Mouse (Mus musculus): ENCODE measurements around the gene Efcc1.

Efcc1 gene

DNA sequence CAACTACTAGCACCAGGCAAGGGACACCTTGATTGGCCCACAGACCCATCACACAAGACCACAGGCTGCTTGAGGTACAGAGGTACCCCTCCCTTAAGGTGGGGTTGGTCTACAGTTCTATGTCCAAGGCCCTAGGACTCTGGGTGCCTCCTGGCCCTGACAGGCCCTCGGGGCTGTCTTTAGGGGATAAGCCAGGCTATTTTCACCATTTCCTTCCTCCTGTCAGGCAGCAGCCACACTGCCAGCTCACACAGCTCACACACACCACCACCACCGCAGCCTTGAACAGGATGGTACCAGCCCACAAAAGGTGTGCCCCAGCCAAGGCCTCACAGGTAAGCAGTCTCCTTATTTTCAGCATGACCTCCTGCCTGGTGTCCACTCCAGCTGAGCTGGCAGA lies 47.2 kb downstream of the Efcc1 start, which contains the start of gene Gp9:
Gp9 (plus strand) TSS at position 231 of the 400 bp plus-strand sequence.
- no peak for DNase-seq (ENCODE audit: extremely low read depth, insufficient read length, low spot score)

DNA sequence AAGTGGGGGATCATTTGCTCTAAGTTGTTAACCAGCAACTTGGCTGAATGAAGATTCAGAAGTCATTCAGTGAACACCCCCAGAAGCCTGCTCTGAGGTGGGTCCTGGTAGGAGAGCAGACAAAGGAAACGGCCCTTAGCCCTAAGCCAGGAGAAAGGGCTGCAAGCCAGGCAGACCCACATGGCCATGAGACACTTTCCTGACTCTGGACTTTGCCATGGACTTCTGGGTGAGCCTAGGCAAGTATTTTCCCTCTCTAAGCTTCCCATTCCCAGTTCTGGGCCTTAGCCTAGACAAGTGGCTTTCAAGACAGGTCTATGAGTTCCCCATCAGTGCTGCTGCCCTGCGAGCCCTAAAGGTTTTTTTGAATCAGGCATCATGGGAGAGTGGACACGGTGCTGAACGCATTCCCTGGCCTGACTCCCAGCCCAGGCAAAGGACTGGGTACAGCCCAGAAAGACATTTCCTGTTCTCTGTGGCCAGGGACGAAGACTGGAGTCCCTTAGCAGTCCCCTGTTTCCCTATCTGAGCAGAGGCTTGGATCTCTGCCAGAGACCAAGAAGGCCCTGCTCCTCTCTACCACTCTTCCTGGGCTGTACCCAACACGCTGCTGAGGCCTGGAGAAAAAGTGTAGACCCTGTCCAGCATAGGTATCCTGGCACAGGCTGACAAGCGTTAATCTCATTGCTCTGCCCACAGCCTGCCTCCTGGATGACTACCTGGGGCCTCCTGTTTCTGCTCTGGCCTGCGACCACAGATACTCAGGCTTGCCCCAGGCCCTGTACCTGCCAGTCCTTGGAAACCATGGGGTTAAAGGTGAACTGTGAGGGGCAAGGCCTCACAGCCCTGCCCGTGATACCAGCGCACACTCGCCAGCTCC lies 47.9 kb downstream of the Efcc1 start:
- no peak for DNase-seq (ENCODE audit: extremely low read depth, insufficient read length, low spot score)

DNA sequence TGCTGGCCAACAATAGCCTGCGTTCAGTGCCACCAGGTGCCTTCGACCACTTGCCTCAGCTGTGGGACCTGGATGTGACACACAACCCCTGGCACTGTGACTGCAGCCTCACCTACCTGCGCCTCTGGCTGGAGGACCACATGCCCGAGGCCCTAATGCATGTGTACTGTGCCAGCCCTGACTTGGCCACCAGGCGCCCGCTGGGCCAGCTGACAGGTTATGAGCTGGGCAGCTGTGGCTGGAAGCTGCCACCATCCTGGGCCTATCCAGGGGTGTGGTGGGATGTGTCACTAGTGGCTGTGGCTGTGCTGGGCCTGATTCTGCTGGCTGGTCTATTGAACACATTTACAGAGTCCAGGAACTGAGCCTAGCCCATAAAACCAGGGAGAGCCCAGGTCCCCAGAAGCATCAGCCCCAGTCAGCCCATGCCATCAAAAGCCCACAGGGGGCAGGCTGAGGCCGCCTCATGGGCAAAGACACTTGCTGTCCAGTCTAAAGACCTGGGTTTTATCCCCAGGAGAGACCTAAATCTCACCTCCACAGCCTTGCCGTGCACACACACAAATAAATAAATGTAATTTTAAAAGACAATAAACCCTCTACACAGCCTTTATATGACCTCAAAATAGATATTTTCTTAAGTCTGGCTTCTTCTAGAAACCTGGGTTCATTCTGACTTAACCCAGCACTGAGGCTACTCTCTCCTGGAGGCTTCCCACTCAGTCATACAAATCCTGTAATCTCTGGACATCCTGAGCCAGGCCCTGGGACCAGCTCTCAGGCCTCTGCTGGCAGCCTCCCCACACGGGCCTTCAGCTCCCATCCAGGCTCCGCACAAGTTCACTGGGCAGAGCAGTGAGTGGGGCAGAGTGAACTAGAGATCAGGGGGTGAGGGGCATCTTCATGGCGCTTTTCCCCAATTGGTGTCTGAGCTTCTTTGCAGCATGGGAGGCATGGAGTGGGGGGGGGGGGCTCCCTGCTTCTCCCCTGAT lies 48.8 kb downstream of the Efcc1 start:
- peak; percentile 72 for DNase-seq (ENCODE audit: extremely low read depth, insufficient read length, low spot score)

DNA sequence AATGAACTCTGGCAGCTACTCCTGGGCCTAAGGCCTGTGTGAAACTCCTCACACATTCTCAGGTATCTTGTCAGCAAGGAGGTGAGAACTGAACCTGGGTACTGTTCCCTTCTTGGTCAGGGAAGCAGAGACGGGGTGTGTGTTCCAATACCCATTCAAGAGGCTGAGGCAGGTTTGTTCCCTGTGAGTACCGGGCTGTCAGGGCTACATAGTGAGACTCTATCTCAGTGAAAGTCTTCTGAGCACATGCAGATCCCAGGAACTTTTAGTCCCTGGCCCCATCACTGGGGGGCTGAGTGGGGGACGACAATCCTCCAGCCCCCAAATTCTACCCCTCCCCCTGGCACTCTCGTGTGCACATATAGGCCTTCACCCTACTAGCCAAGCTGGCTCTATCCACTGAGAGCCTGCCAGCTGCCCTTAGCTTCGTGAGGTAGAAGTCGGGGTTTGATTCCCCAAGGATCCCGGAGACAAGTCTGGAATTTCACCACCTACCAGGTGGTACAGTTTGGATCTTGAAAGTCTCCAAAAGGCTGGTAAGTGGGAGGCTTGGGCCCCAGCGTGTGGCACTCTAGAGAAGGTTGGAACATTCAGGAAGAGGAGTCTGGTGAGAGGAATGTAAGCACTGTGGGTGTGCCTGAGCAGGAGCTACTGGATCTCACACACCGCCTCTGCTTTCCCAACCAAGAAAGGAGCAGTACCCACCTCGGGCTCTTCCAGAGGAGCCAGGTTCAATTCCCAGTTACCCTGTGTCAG lies 50.1 kb downstream of the Efcc1 start:
- DNase-seq (ENCODE audit: extremely low read depth, insufficient read length, low spot score): no peak

GRCm38 (mm10) chr6:87784033-87784432 lies 53.4 kb downstream of the Efcc1 start:
- no peak for DNase-seq (ENCODE audit: extremely low read depth, insufficient read length, low spot score)

DNA sequence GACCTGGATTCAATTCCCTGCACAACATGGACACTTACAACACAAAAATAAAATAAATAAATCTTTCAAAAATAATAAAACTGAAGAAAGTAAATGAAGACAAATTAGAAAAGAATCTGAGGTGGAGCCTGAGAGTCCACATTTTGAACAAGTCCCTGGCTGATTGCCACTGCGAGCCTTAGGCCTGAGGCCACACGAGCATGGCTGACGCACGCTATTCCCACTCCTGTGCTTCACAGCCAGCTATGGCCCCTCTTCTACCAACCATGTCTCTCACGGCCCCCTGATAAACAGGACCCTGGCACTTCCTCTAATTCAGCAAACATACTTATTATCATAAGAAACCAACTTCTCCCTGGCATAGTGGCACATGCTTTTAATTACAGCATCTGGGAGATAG lies 56.0 kb downstream of the Efcc1 start:
- no peak for DNase-seq (ENCODE audit: extremely low read depth, insufficient read length, low spot score)

DNA sequence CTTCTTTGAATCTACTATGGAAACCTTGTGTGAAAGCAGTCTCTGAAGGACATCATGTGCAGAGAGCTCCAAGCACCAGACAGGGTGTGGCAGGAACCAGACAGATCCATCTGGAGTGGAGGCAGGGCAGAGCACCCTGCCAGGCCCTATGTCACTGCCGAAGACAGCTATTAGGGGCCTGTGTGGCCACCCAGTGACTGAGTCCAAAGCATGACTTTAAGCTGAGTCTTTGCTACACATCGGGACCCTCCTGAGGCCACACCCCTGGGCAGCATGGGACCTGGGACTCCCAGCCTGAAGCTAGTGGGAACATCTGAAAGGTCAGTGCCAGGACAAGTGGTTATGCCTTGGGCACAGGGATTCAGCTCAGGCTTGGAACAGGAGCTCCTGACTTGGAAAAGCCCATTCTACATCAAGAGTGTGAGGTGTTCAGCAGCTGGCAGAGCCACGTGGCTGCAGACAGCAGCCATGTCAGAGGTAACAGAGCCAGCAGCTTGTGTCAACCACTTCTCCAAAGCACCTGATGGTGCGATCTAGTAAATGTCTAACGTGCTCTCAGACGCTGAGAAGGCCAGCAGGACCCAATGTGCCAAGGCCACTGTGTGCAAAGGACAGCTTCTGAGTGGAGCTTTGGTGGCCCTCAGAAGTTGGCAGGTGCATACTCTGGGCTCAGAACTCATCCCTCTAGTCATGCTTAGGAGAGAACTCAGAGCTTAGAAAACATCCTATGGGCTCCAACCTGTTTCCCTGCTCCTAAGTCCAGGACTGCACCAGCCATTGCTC lies 56.6 kb downstream of the Efcc1 start:
- DNase-seq (ENCODE audit: extremely low read depth, insufficient read length, low spot score): no peak

GRCm38 (mm10) chr6:87788266-87788895 lies 57.7 kb downstream of the Efcc1 start:
- no peak for DNase-seq (ENCODE audit: extremely low read depth, insufficient read length, low spot score)

- DNase-seq (ENCODE audit: extremely low read depth, insufficient read length, low spot score): no peak
Measured at GRCm38 (mm10) chr6:87788896-87789587, 58.4 kb downstream of the Efcc1 start.

- DNase-seq (ENCODE audit: extremely low read depth, insufficient read length, low spot score): no peak
Measured at GRCm38 (mm10) chr6:87789791-87790190, 59.1 kb downstream of the Efcc1 start.

DNA sequence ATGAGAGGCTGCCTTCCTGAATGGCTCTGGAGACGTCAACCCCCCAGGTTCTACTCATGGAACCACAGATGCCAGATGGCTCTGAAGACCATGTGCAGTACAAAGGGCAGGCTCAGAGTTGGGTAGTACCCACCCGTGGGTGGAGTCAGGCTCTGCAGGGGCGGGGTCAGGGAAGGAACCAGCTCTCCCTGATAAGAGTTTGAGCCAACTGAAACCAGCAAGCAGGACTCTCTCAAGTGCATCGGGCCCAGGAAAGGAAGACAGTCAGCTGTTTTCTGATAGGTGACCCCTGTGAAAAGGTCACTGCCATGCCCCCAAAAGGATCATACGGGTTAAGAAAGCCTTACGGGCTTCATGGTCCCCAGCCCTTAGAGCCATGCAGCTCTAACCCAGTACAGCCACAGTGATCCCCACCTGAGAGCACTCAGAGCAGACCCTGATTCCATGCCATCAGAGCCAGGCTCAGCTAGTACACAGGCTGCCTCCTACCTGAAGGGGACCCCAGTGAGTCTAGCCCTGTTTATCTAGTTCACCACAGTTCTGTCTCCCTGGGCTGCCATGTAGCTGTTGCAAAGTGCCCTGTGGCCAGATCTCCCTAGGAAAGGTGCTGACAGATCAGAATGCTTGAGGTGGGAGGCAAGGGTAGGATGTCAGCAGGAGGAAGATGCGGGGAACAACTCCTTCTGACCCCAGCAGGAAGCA lies 60.3 kb downstream of the Efcc1 start:
- DNase-seq (ENCODE audit: extremely low read depth, insufficient read length, low spot score): no peak

DNA sequence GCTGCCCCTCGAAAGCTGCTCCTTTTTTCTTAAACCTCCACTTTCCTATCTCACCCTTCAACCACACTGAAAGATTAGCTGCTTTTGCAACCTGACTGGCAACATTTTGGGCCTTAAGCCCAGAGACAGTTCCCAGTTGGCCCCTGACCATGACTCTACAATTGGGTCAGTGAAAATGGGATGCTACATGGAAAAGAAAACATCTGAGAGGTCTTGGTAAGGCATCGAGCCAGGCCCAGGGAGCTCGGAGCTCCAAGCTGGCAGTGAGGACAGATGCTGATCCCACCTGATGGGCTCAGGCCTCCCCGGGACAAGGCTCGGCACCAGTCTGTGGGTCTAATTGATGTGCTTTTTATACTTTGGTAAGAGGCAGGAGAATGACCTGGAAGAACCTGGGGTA lies 61.2 kb downstream of the Efcc1 start:
- no peak for DNase-seq (ENCODE audit: extremely low read depth, insufficient read length, low spot score)

DNA sequence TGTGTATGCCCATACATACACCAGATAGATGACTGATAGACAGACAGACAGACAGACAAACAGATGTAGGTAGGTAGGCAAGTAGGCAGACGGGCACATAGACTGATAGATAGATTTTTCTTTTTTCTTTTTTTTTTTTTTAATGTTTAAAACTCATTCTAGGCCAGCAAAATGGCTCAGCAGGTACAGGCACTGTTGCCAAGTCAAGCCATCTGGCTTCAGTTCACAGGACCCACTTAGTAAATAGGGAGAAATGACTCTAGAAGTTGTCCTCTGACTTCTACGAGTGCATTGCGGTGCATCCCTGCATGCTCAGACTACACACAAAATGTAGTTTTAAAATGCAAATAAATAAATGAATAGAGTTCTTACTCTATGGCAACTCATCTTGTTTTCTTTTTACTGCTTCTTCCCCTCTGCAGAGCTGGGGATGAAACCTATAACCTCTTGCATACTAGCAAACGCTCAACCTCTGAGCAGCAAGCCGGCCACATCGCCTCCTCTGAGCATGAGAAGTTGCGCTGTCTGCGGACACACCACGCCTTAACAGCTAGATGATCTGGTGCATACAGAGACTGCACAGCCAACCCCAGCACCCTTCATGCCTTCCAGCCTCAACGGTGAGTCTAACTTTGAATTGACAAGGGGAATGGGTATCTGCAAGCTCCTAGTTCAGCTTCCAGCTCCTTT lies 63.3 kb downstream of the Efcc1 start:
- no peak for DNase-seq (ENCODE audit: extremely low read depth, insufficient read length, low spot score)

- DNase-seq (ENCODE audit: extremely low read depth, insufficient read length, low spot score): no peak
Measured at GRCm38 (mm10) chr6:87795385-87796150, 64.9 kb downstream of the Efcc1 start.

GRCm38 (mm10) chr6:87796251-87796880 lies 65.7 kb downstream of the Efcc1 start:
- DNase-seq (ENCODE audit: extremely low read depth, insufficient read length, low spot score): no peak

DNA sequence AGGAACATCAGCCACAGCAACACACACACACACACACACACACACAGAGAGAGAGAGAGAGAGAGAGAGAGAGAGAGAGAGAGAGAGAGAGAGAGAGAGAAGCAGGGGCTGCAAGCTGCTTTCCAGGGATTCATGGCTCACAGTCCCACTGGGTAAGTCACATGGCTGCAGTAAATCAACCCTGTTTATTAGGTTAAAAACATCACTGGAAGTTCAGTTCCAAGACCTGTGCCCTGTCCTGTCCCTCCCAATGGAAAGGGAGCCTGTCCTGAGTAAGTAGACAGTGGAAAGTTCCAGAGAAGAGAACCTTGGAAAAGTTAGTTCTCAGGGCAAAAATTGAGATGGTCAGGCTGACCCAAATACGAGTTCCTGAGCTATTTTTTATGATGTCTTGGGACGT lies 66.7 kb downstream of the Efcc1 start:
- DNase-seq (ENCODE audit: extremely low read depth, insufficient read length, low spot score): no peak

Measured in 3134 (cell line).